Mouse (Mus musculus) lung, postnatal 0 days (tissue): Measurements from ENCODE around the gene Cct8l1.

Source experiments
- CTCF ChIP-seq: IDR thresholded peaks from 2 replicates; pipeline ENCODE4 v1.5.1; 2016; ENCODE audit warnings: antibody characterized with exemption, mild to moderate bottlenecking
- EP300 ChIP-seq: IDR thresholded peaks from 2 replicates; pipeline ENCODE4 v1.6.1; 2016; ENCODE audit warnings: antibody characterized with exemption, mild to moderate bottlenecking, control low read depth

DNA sequence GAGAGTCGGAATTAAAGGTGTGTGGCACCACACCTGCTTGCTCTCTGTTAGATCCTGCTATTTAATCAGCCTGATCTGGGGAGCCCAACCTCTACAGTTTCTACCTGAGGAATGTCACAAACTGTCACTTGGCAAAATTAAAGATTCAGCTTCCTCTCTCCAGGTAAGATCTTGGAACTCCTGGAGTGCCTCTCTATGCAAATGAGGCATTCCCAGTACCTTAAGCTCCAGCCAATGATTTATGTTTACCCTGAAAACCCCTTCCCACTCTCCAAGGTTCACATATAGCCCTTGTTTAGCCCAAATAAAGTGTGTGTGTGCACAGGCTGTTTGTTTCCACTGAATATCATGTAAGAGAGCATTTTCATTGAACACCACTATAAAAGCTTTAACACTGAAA, 38.3 kb downstream of the Cct8l1 start:
- TF ChIP-seq EP300 (no peak), CTCF (no peak)
